Mouse (Mus musculus) MEL (cell line): ENCODE results near the gene Zdhhc14.

Source experiments
- CTCF ChIP-seq, 3 experiments: IDR thresholded peaks in 2 of 3; conservative IDR thresholded peaks in 1 of 3; 2 replicates each; pipeline ENCODE4 v1.5.1; 2011 to 2012; ENCODE audit warnings: low read length in 3 of 3, low read depth in 2 of 3, mild to moderate bottlenecking in 2 of 3, improper control_type of control experiment in 1 of 3, inconsistent platforms in 1 of 3, mixed read lengths in 1 of 3, moderate library complexity in 1 of 3; ENCODE audit not compliant: control insufficient read depth in 1 of 3, insufficient read depth in 1 of 3, poor library complexity in 1 of 3, severe bottlenecking in 1 of 3
- ELF1 ChIP-seq: IDR thresholded peaks from 2 replicates; pipeline ENCODE4 v1.6.1; 2014; ENCODE audit warnings: low read depth, mild to moderate bottlenecking, inconsistent platforms, low read length, improper control_type of control experiment, moderate library complexity
- EP300 ChIP-seq, 2 experiments: IDR thresholded peaks; 2 replicates each; pipeline ENCODE4 v1.6.1; 2011; ENCODE audit warnings: improper control_type of control experiment in 2 of 2, low read length in 2 of 2, low read depth in 1 of 2, mild to moderate bottlenecking in 1 of 2
- POLR2A ChIP-seq, 2 experiments: IDR thresholded peaks; 2 replicates each; pipeline ENCODE4 v1.6.1; 2011 to 2012; ENCODE audit warnings: low read length in 2 of 2, mild to moderate bottlenecking in 2 of 2, control low read depth in 1 of 2, improper control_type of control experiment in 1 of 2, low read depth in 1 of 2, moderate library complexity in 1 of 2; ENCODE audit not compliant: control insufficient read depth in 1 of 2, insufficient read depth in 1 of 2, poor library complexity in 1 of 2

- TF ChIP-seq EP300 (IDR thresholded peaks at IDR 0.05; ENCODE audit: low read depth in 1 of 2, low read length in 2 of 2) (no peak), POLR2A (IDR thresholded peaks at IDR 0.05; ENCODE audit: control insufficient read depth in 1 of 2, insufficient read depth in 1 of 2, low read depth in 1 of 2, low read length in 2 of 2, poor library complexity in 1 of 2) (no peak), ELF1 (no peak), CTCF (IDR thresholded peaks at IDR 0.05 in 2 of 3, conservative IDR thresholded peaks at IDR 0.05 in 1 of 3; ENCODE audit: control insufficient read depth in 1 of 3, insufficient read depth in 1 of 3, low read depth in 2 of 3, low read length in 3 of 3, poor library complexity in 1 of 3, severe bottlenecking in 1 of 3) (no peak)
Measured at GRCm38 (mm10) chr17:5612236-5612635, 119.9 kb downstream of the Zdhhc14 start.
